Mouse (Mus musculus) small intestine, adult 2 months (tissue): ENCODE measurements around the gene 4930579G24Rik.

Experiments used
- CTCF ChIP-seq: fragments of 200-500 bp; IDR thresholded peaks from 2 replicates; pipeline ENCODE4 v1.5.1; 2012; ENCODE audit warnings: low read depth, mild to moderate bottlenecking, control low read depth, inconsistent platforms, low read length, moderate library complexity, mixed read lengths; ENCODE audit not compliant: insufficient replicate concordance, insufficient read length; ENCODE audit errors: extremely low read depth
- POLR2A ChIP-seq: fragments of 200-500 bp; IDR thresholded peaks from 2 replicates; pipeline ENCODE4 v1.6.1; 2012; ENCODE audit warnings: low read depth, mild to moderate bottlenecking, control low read depth, inconsistent platforms, low read length, moderate library complexity

DNA sequence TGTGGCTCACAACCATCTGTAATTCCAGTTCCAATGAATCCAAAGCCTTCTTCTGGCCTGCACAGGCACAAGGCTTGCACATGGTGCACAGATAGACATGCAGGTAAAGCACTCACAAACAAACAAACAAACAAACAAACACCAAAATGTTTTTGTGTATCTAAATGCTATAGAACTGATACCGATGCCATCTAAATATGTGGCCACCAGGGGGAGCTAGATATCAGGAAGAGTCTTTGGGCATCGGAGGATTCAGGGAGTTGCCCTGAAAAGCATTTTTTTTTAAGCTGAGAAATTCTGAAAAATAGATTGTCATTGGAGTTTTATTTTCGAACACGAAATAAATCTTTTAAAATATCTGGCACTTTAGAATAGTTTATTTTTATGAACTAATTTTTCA is 44.2 kb downstream of the 4930579G24Rik start:
- no peak for TF ChIP-seq CTCF
- TF ChIP-seq POLR2A = no peak
